Mouse (Mus musculus): ENCODE measurements at regions not wholly inside any gene's neighbourhood (a gene's known extent, or its start where the extent isn't known, plus 50 kb on each side); places are given as distances from the start of the nearest gene placed in this dataset.

DNA sequence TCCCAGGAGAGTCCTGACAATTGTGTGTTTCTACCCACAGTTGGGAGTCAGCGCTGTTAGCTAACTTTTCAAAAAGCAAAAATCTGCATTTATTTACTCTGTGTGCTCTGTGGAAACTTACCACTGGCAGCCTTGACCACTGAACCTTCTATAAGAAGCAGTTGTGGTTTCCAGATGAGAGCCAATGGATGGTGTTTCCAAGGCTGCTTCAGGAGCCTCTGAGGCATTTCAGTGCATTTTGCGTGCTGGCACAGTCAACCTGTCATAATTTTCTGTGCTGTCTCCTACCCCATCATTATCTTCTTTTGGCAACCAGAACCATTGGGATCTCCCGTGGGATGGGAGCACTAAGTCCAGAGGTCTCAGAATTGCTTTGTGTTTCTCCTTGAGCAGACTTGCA is 60.3 kb downstream of the 4930544G11Rik start:
- no peak overlapping the region for H3K4me2 ChIP-seq
- H3K9ac ChIP-seq (replicated peaks) = no peak overlapping the region
- H3K4me1 ChIP-seq (replicated peaks) = no peaks in the 10 kb centered on the region
- H3K9me3 ChIP-seq = no peaks in the 10 kb centered on the region
- no peak for ATAC-seq (ENCODE audit: insufficient number of reproducible peaks, insufficient read depth, low FRiP score, low TSS enrichment, low read depth)
- no peak overlapping the region for H3K27ac ChIP-seq
- 85% methylated on average over 3 of the region's 3 CpGs for WGBS
- no peaks in the 10 kb centered on the region for H3K27me3 ChIP-seq
- H3K36me3 ChIP-seq = no peaks in the 10 kb centered on the region
- no peak overlapping the region for H3K4me3 ChIP-seq (replicated peaks)

DNA sequence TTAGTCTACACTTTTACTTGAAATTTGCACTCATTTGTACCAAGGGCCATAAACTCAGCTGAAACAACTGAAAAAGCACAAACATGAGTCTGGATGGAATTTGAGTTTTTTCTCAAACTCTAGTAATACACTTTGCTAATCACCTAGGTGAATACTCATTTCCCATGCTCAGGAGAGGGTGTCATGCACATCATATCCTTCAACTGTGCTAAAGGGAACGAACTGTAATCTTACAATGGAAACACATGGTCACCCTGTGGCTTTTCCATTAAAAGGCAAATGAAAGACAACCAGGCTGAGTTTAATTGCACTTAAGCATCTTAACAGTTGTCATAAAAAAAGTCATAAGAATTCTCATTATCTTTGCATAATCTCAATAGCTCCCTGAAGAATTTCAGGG is 71.1 kb downstream of the 4930544G11Rik start:
- Histone ChIP-seq H3K36me3 (no peaks in the 10 kb centered on the region), H3K4me2 (no peak overlapping the region), H3K9me3 (no peaks in the 10 kb centered on the region), H3K4me3 (replicated peaks) (no peak overlapping the region), H3K4me1 (replicated peaks) (no peaks in the 10 kb centered on the region), H3K9ac (replicated peaks) (no peak overlapping the region), H3K27me3 (no peaks in the 10 kb centered on the region), H3K27ac (no peak overlapping the region)
- 55% methylated on average over 1 of the region's 1 CpGs for WGBS
- no peak for ATAC-seq (ENCODE audit: insufficient number of reproducible peaks, insufficient read depth, low FRiP score, low TSS enrichment, low read depth)

DNA sequence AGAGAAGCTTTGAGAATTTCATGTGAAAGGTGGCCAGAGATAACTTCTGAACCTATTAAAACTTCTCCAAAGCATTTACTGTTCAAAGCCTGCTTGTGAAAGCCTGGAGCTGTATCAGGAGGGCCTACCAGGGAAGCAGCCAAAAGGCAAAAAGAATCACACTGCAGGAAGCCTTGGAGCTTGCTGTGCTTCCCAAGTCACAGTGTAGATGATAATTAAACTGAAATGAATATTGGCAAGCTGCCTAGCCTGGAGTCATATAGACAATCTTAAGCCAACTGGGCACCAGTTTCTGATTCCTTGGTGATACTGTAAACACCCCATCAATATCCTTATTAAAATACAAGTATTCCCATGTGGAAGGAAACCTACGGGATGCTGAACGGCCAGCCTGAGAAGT is 84.4 kb downstream of the 4930544G11Rik start:
- Histone ChIP-seq H3K4me1 (replicated peaks) (0 out of 2 replicates have a peak, but pooled peaks cover 3% of the 10 kb centered on the region), H3K4me2 (no peak overlapping the region), H3K27ac (no peak overlapping the region), H3K9ac (replicated peaks) (no peak overlapping the region), H3K9me3 (no peaks in the 10 kb centered on the region), H3K36me3 (no peaks in the 10 kb centered on the region), H3K4me3 (replicated peaks) (no peak overlapping the region), H3K27me3 (no peaks in the 10 kb centered on the region)
- 65% methylated on average over 2 of the region's 2 CpGs for WGBS
- ATAC-seq (ENCODE audit: insufficient number of reproducible peaks, insufficient read depth, low FRiP score, low TSS enrichment, low read depth) = no peak

- Histone ChIP-seq H3K27me3 (no peaks in the 10 kb centered on the region), H3K27ac (no peak overlapping the region), H3K4me1 (replicated peaks) (no peaks in the 10 kb centered on the region), H3K9me3 (no peaks in the 10 kb centered on the region), H3K9ac (replicated peaks) (no peak overlapping the region), H3K4me2 (no peak overlapping the region), H3K36me3 (no peaks in the 10 kb centered on the region), H3K4me3 (replicated peaks) (no peak overlapping the region)
- no peak for ATAC-seq (ENCODE audit: insufficient number of reproducible peaks, insufficient read depth, low FRiP score, low TSS enrichment, low read depth)
- WGBS = 74% methylated on average over 4 of the region's 4 CpGs
Measured at GRCm38 (mm10) chr6:66051852-66052251, 99.4 kb downstream of the 4930544G11Rik start.

DNA sequence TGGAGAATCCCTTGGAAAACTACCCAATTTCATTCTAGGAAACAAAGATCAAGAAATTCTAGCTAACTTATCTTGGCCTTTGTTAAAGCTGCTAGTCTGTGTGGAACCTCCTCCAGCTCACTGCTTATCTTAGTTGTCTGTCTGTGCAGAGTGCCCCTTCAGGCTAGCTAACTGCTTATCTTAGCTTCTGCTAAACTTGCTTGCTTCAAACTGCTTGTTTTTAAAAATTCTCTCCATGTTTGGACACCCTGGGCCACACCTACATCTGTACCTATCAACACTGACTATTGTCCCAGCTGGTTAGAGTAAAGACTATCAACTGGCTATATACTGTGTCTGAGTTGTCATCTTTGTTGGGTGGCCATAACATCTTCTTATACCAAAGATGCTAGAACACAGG is 100.0 kb downstream of the 4930544G11Rik start:
- Histone ChIP-seq H3K4me3 (replicated peaks) (no peak overlapping the region), H3K4me1 (replicated peaks) (no peaks in the 10 kb centered on the region), H3K4me2 (no peak overlapping the region), H3K36me3 (no peaks in the 10 kb centered on the region), H3K9me3 (no peaks in the 10 kb centered on the region), H3K9ac (replicated peaks) (no peak overlapping the region), H3K27ac (no peak overlapping the region), H3K27me3 (no peaks in the 10 kb centered on the region)
- ATAC-seq (ENCODE audit: insufficient number of reproducible peaks, insufficient read depth, low FRiP score, low TSS enrichment, low read depth) = no peak; the same call in 1 of the 2 replicates

GRCm38 (mm10) chr6:66053197-66053596 is 100.8 kb downstream of the 4930544G11Rik start:
- Histone ChIP-seq H3K9ac (replicated peaks) (no peak overlapping the region), H3K27ac (no peak overlapping the region), H3K36me3 (no peaks in the 10 kb centered on the region), H3K4me1 (replicated peaks) (no peaks in the 10 kb centered on the region), H3K27me3 (no peaks in the 10 kb centered on the region), H3K9me3 (no peaks in the 10 kb centered on the region), H3K4me3 (replicated peaks) (no peak overlapping the region), H3K4me2 (no peak overlapping the region)
- 87% methylated on average over 2 of the region's 2 CpGs for WGBS
- no peak for ATAC-seq (ENCODE audit: insufficient number of reproducible peaks, insufficient read depth, low FRiP score, low TSS enrichment, low read depth)

- Histone ChIP-seq H3K9ac (replicated peaks) (no peak overlapping the region), H3K4me3 (replicated peaks) (no peak overlapping the region), H3K4me2 (no peak overlapping the region), H3K36me3 (no peaks in the 10 kb centered on the region), H3K4me1 (replicated peaks) (no peaks in the 10 kb centered on the region), H3K27ac (no peak overlapping the region), H3K27me3 (no peaks in the 10 kb centered on the region), H3K9me3 (no peaks in the 10 kb centered on the region)
- WGBS = 92% methylated on average over 2 of the region's 2 CpGs
- ATAC-seq (ENCODE audit: insufficient number of reproducible peaks, insufficient read depth, low FRiP score, low TSS enrichment, low read depth) = no peak
Measured at GRCm38 (mm10) chr6:66068874-66069273, 116.5 kb downstream of the 4930544G11Rik start.

- H3K4me2 ChIP-seq = no peak overlapping the region
- no peaks in the 10 kb centered on the region for H3K27me3 ChIP-seq
- H3K36me3 ChIP-seq = no peaks in the 10 kb centered on the region
- no peak overlapping the region; the same call in 1 of the 2 replicates for H3K27ac ChIP-seq
- no peak for ATAC-seq (ENCODE audit: insufficient number of reproducible peaks, insufficient read depth, low FRiP score, low TSS enrichment, low read depth)
- peaks cover 7% of the 10 kb centered on the region; the same call in 1 of the 2 replicates for H3K4me1 ChIP-seq (replicated peaks)
- no peak overlapping the region for H3K4me3 ChIP-seq (replicated peaks)
- 44% methylated on average over 2 of the region's 2 CpGs for WGBS
- no peak overlapping the region for H3K9ac ChIP-seq (replicated peaks)
- no peaks in the 10 kb centered on the region for H3K9me3 ChIP-seq
Measured at GRCm38 (mm10) chr6:66077445-66077844, 125.0 kb downstream of the 4930544G11Rik start.

DNA sequence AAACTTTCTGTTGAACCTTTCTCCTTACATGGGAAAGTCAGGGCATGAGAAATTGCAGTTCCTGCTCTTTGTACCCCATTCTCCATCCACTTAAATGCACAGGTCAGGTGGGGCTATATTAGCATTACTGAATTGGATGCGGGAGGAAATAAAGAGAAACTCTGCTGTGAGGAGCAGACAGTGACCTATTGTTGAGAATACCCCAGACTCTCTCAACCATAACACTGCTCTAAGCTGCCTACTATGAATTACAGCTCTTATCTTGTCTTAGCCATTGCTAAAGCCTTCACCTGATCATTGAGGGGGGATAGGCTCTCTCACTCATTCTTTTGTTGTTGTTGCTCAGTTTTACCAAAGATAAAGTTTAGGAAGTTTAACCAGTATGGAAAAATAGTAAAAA is 126.4 kb downstream of the 4930544G11Rik start:
- no peak overlapping the region for H3K4me2 ChIP-seq
- peaks cover 7% of the 10 kb centered on the region; the same call in 1 of the 2 replicates for H3K4me1 ChIP-seq (replicated peaks)
- no peak overlapping the region for H3K9ac ChIP-seq (replicated peaks)
- no peaks in the 10 kb centered on the region for H3K27me3 ChIP-seq
- no peak overlapping the region for H3K4me3 ChIP-seq (replicated peaks)
- ATAC-seq (ENCODE audit: insufficient number of reproducible peaks, insufficient read depth, low FRiP score, low TSS enrichment, low read depth) = no peak
- H3K36me3 ChIP-seq = no peaks in the 10 kb centered on the region
- H3K27ac ChIP-seq = no peak overlapping the region
- 95% methylated on average over 1 of the region's 1 CpGs for WGBS
- H3K9me3 ChIP-seq = no peaks in the 10 kb centered on the region

DNA sequence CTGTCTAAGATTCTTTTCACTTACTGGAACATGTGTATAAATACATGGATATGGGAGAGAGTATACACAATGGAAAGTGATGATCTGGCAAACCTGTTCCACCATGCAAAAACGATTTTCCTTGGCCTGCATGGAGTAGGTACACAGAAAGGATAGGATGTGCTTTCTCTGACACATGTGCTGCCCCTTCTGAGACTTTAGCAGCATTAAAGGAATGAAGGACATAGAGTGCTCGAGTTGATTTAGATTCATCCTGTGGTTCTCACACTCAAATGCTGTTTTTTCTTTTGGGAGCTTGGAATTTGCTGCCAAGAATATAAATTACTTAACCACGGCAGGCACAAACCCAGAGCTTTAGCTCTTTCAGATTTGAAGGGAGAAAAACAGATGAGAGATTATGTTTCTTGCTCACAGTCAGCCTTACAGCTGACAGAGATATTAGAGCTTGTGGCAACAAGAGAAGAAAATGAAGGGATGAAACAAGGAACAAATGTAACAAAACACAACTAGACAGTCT is 149.2 kb downstream of the 4930544G11Rik start:
- Histone ChIP-seq H3K9me3 (no peaks in the 10 kb centered on the region), H3K27ac (no peak overlapping the region), H3K4me3 (replicated peaks) (no peak overlapping the region), H3K4me2 (no peak overlapping the region), H3K4me1 (replicated peaks) (no peaks in the 10 kb centered on the region), H3K9ac (replicated peaks) (no peak overlapping the region), H3K27me3 (no peaks in the 10 kb centered on the region), H3K36me3 (no peaks in the 10 kb centered on the region)
- 49% methylated on average over 3 of the region's 3 CpGs for WGBS
- no peak for ATAC-seq (ENCODE audit: insufficient number of reproducible peaks, insufficient read depth, low FRiP score, low TSS enrichment, low read depth)

GRCm38 (mm10) chr6:66114366-66114765 is 162.0 kb downstream of the 4930544G11Rik start:
- WGBS = 87% methylated on average over 6 of the region's 6 CpGs
- H3K4me3 ChIP-seq (replicated peaks) = no peak overlapping the region
- no peak for ATAC-seq (ENCODE audit: insufficient number of reproducible peaks, insufficient read depth, low FRiP score, low TSS enrichment, low read depth)

GRCm38 (mm10) chr6:66121479-66122183 is 169.2 kb downstream of the 4930544G11Rik start:
- no peak for ATAC-seq (ENCODE audit: insufficient number of reproducible peaks, insufficient read depth, low FRiP score, low TSS enrichment, low read depth)
- no peak overlapping the region for H3K9ac ChIP-seq (replicated peaks)
- no peak overlapping the region for H3K27ac ChIP-seq
- no peak overlapping the region for H3K4me2 ChIP-seq
- no peaks in the 10 kb centered on the region for H3K27me3 ChIP-seq
- H3K36me3 ChIP-seq = no peaks in the 10 kb centered on the region
- H3K9me3 ChIP-seq = no peaks in the 10 kb centered on the region
- WGBS = 72% methylated on average over 5 of the region's 5 CpGs
- H3K4me1 ChIP-seq (replicated peaks) = no peaks in the 10 kb centered on the region
- no peak overlapping the region for H3K4me3 ChIP-seq (replicated peaks)

More at GRCm38 (mm10) chr6:66114366-66114765, 162.0 kb downstream of the 4930544G11Rik start:
- Histone ChIP-seq H3K36me3 (no peaks in the 10 kb centered on the region), H3K4me2 (no peak overlapping the region), H3K27me3 (no peaks in the 10 kb centered on the region), H3K9ac (replicated peaks) (no peak overlapping the region), H3K27ac (no peak overlapping the region), H3K9me3 (no peaks in the 10 kb centered on the region), H3K4me1 (replicated peaks) (no peaks in the 10 kb centered on the region)

Measured in limb, embryonic 12.5 days (tissue).